In genomic region chr3:17330429-17331373, GRCm38 (mm10) we compare ENCODE assay signal across 20 mouse cellular contexts.
A peak's percentile ranks its signal among the peaks of the same experiment; 100 is the strongest.
DNase-seq lines count a peak whose midpoint lies in the region; ATAC-seq and TF ChIP-seq lines count a peak whose summit lies in the region.
"Had no signal": no experiment of that assay in that cellular context is flagged by ENCODE, and none has a peak within 500 bp of the region (broad histone marks: within the 10 kb centered on the region; RNA-seq: fewer than 3 reads in every experiment).

No protein-coding gene starts in this region.

- H3K27ac ChIP-seq in forebrain, embryonic 15.5 days (replicated peaks), result peak overlapping the region; percentile 11; the same call in 1 of the 2 replicates
- H3K27ac ChIP-seq in forebrain, embryonic 11.5 days (ENCODE audit: low read depth, low read length), result no peak overlapping the region
- H3K27ac ChIP-seq in midbrain, postnatal 0 days (ENCODE audit: low read depth, low read length), result peak overlapping the region; percentile 89
- H3K27ac ChIP-seq: embryonic facial prominence, embryonic 12.5 days; heart, embryonic 10.5 days; kidney, embryonic 15.5 days; limb, embryonic 15.5 days had no signal

- H3K4me3 ChIP-seq in forebrain, embryonic 15.5 days, result no peak overlapping the region
- no peak overlapping the region for H3K4me3 ChIP-seq in forebrain, embryonic 11.5 days (ENCODE audit: low read depth, low read length)
- no peak overlapping the region for H3K4me3 ChIP-seq in midbrain, postnatal 0 days (ENCODE audit: low read depth, low read length)
- H3K4me3 ChIP-seq: embryonic facial prominence, embryonic 12.5 days; heart, embryonic 10.5 days; kidney, embryonic 15.5 days; limb, embryonic 15.5 days had no signal

- DNase-seq in forebrain, embryonic 11.5 days (ENCODE audit: low spot score), result no peak
- DNase-seq in brain, embryonic 14.5 days (ENCODE audit: low read depth), result peak; percentile 63
- DNase-seq in mesoderm, embryonic 11.5 days (ENCODE audit: low read depth, low spot score), result peak; percentile 27
- peak; percentile 26 for DNase-seq in midbrain, postnatal 0 days (ENCODE audit: low spot score)
- no peak for DNase-seq in cerebellum, postnatal 4 days (ENCODE audit: low spot score in 2 of 2)
- no peak for DNase-seq in lung, postnatal 4 days
- DNase-seq in gastrocnemius, postnatal 36 days, result no peak
- DNase-seq: adrenal gland, adult 8-10 months; cerebellum, adult 11 months; cerebellum, postnatal 25 days; heart, postnatal 10 days; liver, postnatal 0 days; lung, postnatal 36 days; thymus, postnatal 14 days had no signal

- no peak for TF ChIP-seq POLR2A in brain, embryonic 14.5 days (IDR thresholded peaks at IDR 0.05; ENCODE audit: borderline replicate concordance, extremely low read depth, insufficient read depth, insufficient read length, poor library complexity, severe bottlenecking)

- no peak overlapping the region for H3K9ac ChIP-seq in forebrain, embryonic 15.5 days (replicated peaks)
- no peak overlapping the region for H3K9ac ChIP-seq in forebrain, embryonic 11.5 days (ENCODE audit: low read length)
- peak overlapping the region; percentile 9 for H3K9ac ChIP-seq in midbrain, postnatal 0 days (replicated peaks; ENCODE audit: low read length, poor library complexity, severe bottlenecking)
- H3K9ac ChIP-seq: embryonic facial prominence, embryonic 12.5 days; kidney, embryonic 15.5 days; limb, embryonic 15.5 days; liver, postnatal 0 days had no signal

- no peaks in the 10 kb centered on the region for H3K36me3 ChIP-seq in forebrain, embryonic 15.5 days
- H3K36me3 ChIP-seq in forebrain, embryonic 11.5 days (ENCODE audit: control insufficient read depth, insufficient read depth, low read length), result no peaks in the 10 kb centered on the region
- no peaks in the 10 kb centered on the region for H3K36me3 ChIP-seq in midbrain, postnatal 0 days (ENCODE audit: insufficient read depth, low read length)
- H3K36me3 ChIP-seq: embryonic facial prominence, embryonic 12.5 days; heart, embryonic 10.5 days; kidney, embryonic 15.5 days; limb, embryonic 15.5 days had no signal

- intact Hi-C loops in gastrocnemius, postnatal 36 days (cut with DNase I), result no loop called here

- H3K27me3 ChIP-seq in forebrain, embryonic 15.5 days, result no peaks in the 10 kb centered on the region
- no peaks in the 10 kb centered on the region for H3K27me3 ChIP-seq in forebrain, embryonic 11.5 days (ENCODE audit: control insufficient read depth, insufficient read depth, low read length)
- H3K27me3 ChIP-seq in midbrain, postnatal 0 days (ENCODE audit: insufficient read depth, low read length), result no peaks in the 10 kb centered on the region
- H3K27me3 ChIP-seq: embryonic facial prominence, embryonic 12.5 days; kidney, embryonic 15.5 days; limb, embryonic 15.5 days had no signal

- ATAC-seq in forebrain, embryonic 15.5 days (replicated peaks), result no peak
- ATAC-seq in forebrain, embryonic 11.5 days (replicated peaks; ENCODE audit: low FRiP score), result no peak
- ATAC-seq in midbrain, postnatal 0 days (ENCODE audit: low FRiP score), result no peak
- ATAC-seq: inflammation-experienced regulatory T-cells, adult 6 months; liver, postnatal 0 days had no signal

- peaks cover 4% of the 10 kb centered on the region for H3K4me1 ChIP-seq in forebrain, embryonic 15.5 days
- no peaks in the 10 kb centered on the region; the same call in 1 of the 2 replicates for H3K4me1 ChIP-seq in forebrain, embryonic 11.5 days (replicated peaks; ENCODE audit: control insufficient read depth, insufficient read depth, low read length)
- no peaks in the 10 kb centered on the region for H3K4me1 ChIP-seq in midbrain, postnatal 0 days (ENCODE audit: insufficient read depth, low read length)
- H3K4me1 ChIP-seq: embryonic facial prominence, embryonic 12.5 days; heart, embryonic 10.5 days; kidney, embryonic 15.5 days; limb, embryonic 15.5 days had no signal

- no peak for TF ChIP-seq CTCF in brain, embryonic 14.5 days (IDR thresholded peaks at IDR 0.05; ENCODE audit: borderline replicate concordance, extremely low read depth, insufficient read depth, insufficient read length)
- no peak for TF ChIP-seq CTCF in midbrain, postnatal 0 days (IDR thresholded peaks at IDR 0.05)

- WGBS in forebrain, embryonic 15.5 days, result 62% methylated on average over 6 of the region's 6 CpGs
- 61% methylated on average over 6 of the region's 6 CpGs for WGBS in forebrain, embryonic 11.5 days
- WGBS in midbrain, postnatal 0 days, result 29% methylated on average over 6 of the region's 6 CpGs

- H3K4me2 ChIP-seq in forebrain, embryonic 15.5 days (replicated peaks), result no peak overlapping the region
- H3K4me2 ChIP-seq in forebrain, embryonic 11.5 days (ENCODE audit: low read depth, low read length, severe bottlenecking), result no peak overlapping the region
- H3K4me2 ChIP-seq in midbrain, postnatal 0 days (ENCODE audit: low read depth, low read length, poor library complexity, severe bottlenecking), result peak overlapping the region; percentile 32; the same call in 1 of the 2 replicates
- H3K4me2 ChIP-seq: embryonic facial prominence, embryonic 12.5 days; kidney, embryonic 15.5 days; limb, embryonic 15.5 days had no signal

- H3K9me3 ChIP-seq in forebrain, embryonic 15.5 days, result no peaks in the 10 kb centered on the region
- H3K9me3 ChIP-seq in forebrain, embryonic 11.5 days (ENCODE audit: control insufficient read depth, low read length), result no peaks in the 10 kb centered on the region
- no peaks in the 10 kb centered on the region for H3K9me3 ChIP-seq in midbrain, postnatal 0 days (ENCODE audit: low read length)
- H3K9me3 ChIP-seq: embryonic facial prominence, embryonic 12.5 days; heart, embryonic 10.5 days; kidney, embryonic 15.5 days; limb, embryonic 15.5 days had no signal

Comparison
In these comparisons a context has a peak if more than half of its experiments do, and no peak if none do; other contexts are left out.
1. DNase-seq: peak in brain, embryonic 14.5 days (single experiment), mesoderm, embryonic 11.5 days (single experiment) and midbrain, postnatal 0 days (single experiment); none in forebrain, embryonic 11.5 days (single experiment), cerebellum, postnatal 4 days (0 of 2), lung, postnatal 4 days (0 of 2) and gastrocnemius, postnatal 36 days (0 of 2).